Mouse (Mus musculus): ENCODE measurements around the gene D230025D16Rik.
"Not testable (repeated sequence)": the region's sequence is repeated elsewhere in the genome, so short reads cannot be mapped to it uniquely, and the experiment has no call there.

D230025D16Rik gene

DNA sequence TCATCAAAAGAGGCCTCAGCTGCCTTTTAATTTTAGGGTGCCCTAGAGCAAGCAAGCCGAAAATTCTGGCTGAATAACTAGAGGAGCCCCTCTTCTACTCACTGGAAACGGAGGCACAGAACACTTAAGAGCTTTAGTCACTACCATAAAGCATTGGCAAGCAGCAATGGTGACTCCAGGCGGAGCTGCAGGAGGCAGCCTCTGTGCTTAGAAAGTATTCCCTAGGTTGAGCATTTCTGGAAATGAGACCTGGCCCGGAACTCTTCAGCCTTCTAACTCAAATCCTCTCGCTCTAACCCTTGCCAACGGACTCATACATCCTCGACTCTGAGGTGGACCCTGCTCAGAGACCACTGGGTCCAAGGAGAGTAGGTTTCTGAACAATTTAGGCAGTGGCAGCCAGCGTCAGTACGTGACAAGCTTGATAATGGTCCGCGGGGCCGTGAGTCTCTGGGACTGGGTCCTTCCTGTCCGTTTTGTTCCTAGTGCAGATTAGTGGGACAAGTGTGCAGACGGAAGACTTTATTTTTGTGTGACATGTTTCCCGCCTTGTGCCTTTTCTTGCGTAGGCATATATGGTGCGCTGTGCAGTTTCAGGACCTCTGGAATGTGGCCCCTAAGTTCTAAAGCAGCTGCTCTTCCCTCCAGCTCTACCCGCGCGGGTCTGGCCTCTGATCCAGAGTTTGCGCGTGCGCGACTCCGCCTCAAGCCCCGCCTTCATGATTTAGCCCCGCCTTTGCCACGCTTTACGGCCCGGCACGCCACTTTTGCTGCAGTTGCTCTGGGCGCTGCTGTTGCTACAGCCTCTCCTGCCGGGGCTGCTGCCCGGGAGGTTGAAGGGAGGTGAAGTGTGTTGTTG lies at the start of gene D230025D16Rik:
TSS of gene D230025D16Rik (plus strand) at position 733 of the 859 bp plus-strand sequence.
- H3K27me3 ChIP-seq (ENCODE audit: insufficient read depth, low read length): no peaks in the 10 kb centered on the region
- no peak for TF ChIP-seq POU5F1 (IDR thresholded peaks at IDR 0.05; ENCODE audit: borderline replicate concordance, low read length)
- TF ChIP-seq NANOG (IDR thresholded peaks at IDR 0.05; ENCODE audit: borderline replicate concordance, low read length): no peak
- TF ChIP-seq CTCF (conservative IDR thresholded peaks at IDR 0.05; ENCODE audit: low read length): no peak
- H3K36me3 ChIP-seq (ENCODE audit: insufficient read depth, low read length): peaks cover 19% of the 10 kb centered on the region
- peak within 1 kb of the TSS; percentile 98 for H3K4me3 ChIP-seq (replicated peaks; ENCODE audit: low read length)
- no peaks in the 10 kb centered on the region for H3K9me3 ChIP-seq (ENCODE audit: low read length)
- peaks cover 60% of the 10 kb centered on the region for H3K4me1 ChIP-seq (replicated peaks; ENCODE audit: low read depth, low read length)

DNA sequence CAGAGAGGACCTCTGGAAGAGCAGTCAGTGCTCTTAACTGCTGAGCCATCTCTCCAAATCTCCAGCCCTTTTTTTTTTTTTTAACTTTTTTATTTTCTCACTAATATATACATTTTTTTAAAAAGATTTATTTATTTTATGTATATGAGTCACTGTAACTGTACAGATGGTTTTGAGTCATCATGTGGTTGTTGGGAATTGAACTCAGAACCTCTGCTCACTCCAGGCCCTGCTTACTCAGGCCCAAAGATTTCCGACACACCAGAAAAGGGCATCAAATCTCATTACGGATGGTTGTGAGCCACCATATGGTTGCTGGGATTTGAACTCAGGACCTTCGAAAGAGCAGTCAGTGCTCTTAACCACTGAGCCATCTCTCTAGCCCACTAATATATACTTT lies 49.7 kb upstream of the D230025D16Rik start:
- not testable (repeated sequence) for H3K9me3 ChIP-seq (ENCODE audit: low read length); H3K4me1 ChIP-seq (replicated peaks; ENCODE audit: low read depth, low read length); H3K4me3 ChIP-seq (replicated peaks; ENCODE audit: low read length); H3K27me3 ChIP-seq (ENCODE audit: insufficient read depth, low read length)
- H3K36me3 ChIP-seq (ENCODE audit: insufficient read depth, low read length): peaks cover 25% of the 10 kb centered on the region

DNA sequence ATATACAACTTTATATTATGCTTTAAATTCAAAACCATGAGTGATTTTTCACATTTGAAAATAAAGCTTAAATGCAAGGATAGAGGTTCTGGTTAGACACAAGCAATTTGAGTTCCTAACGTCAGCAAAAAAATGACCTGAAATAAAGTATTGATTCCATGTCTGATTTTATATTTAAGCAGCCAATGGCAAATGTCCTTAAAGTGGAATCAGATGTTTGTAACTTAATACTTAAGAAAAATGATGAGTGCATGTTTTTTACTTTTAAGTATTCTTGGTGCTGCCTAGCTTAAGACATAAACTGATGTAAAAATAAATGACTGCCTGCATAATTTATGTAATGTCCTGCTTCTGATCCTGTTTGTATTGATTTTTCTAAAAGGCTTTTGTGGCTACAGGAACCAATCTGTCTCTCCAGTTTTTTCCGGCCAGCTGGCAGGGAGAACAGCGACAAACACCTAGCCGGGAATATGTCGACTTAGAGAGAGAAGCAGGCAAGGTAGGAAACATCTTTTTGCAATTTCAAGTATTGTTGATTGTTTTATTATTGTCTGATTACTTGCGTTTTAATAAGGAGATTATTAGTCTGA lies 46.6 kb upstream of the D230025D16Rik start:
- Histone ChIP-seq H3K27me3 (ENCODE audit: insufficient read depth, low read length) (no peaks in the 10 kb centered on the region), H3K36me3 (ENCODE audit: insufficient read depth, low read length) (peaks cover 35% of the 10 kb centered on the region), H3K4me1 (replicated peaks; ENCODE audit: low read depth, low read length) (no peaks in the 10 kb centered on the region), H3K9me3 (ENCODE audit: low read length) (no peaks in the 10 kb centered on the region), H3K4me3 (replicated peaks; ENCODE audit: low read length) (no peak overlapping the region)
- TF ChIP-seq NANOG (IDR thresholded peaks at IDR 0.05; ENCODE audit: borderline replicate concordance, low read length) (no peak), POU5F1 (IDR thresholded peaks at IDR 0.05; ENCODE audit: borderline replicate concordance, low read length) (no peak), CTCF (conservative IDR thresholded peaks at IDR 0.05; ENCODE audit: low read length) (no peak)

DNA sequence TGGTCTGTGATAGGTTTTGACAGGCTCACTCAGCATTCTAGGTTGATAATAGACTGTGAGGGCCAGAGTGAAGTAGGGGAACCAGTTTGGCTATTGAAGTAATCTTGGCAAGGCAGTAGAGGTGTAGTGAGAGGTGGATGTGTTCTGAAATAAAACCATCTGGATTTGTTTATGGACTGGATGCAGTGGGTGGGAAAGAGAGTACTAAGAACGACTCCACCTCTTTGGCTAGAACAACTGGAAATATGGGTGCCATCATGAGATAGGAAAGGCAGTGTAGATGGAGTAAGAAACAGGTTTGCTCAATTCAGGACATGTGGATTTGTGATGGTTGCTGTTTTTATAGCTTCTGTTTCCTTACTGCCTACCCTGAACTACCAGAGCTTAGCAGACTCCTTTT lies 42.7 kb upstream of the D230025D16Rik start:
- H3K4me3 ChIP-seq (replicated peaks; ENCODE audit: low read length): no peak overlapping the region
- no peaks in the 10 kb centered on the region for H3K27me3 ChIP-seq (ENCODE audit: insufficient read depth, low read length)
- H3K4me1 ChIP-seq (replicated peaks; ENCODE audit: low read depth, low read length): no peaks in the 10 kb centered on the region
- H3K36me3 ChIP-seq (ENCODE audit: insufficient read depth, low read length): peaks cover 36% of the 10 kb centered on the region
- H3K9me3 ChIP-seq (ENCODE audit: low read length): no peaks in the 10 kb centered on the region
- TF ChIP-seq POU5F1 (IDR thresholded peaks at IDR 0.05; ENCODE audit: borderline replicate concordance, low read length): no peak
- no peak for TF ChIP-seq NANOG (IDR thresholded peaks at IDR 0.05; ENCODE audit: borderline replicate concordance, low read length)
- no peak for TF ChIP-seq CTCF (conservative IDR thresholded peaks at IDR 0.05; ENCODE audit: low read length)

DNA sequence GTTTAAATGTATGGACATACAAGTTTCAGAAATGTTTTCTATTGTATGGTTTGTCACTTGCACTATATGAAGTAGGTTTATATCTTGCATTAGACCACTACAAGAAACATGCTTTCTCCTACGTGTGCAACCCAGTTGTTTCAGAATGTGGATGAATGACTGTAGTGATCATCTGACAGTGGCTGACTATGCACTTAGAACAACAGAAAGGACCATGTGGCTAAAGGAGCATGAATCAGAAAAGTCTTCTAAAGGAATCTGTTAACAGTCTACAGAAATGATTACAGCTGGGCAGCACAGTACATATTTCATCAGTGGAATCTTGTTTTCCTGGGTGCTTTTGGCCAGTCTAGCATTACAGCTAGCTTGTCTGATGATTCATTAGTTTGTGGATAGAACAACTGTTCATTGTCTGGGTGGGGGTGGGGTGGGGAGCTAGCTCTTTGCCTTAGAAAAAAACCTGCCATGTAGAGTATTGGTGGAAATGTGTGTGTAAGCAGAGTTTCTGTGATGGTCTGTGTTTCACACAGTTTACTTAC lies 38.4 kb upstream of the D230025D16Rik start:
- Histone ChIP-seq H3K9me3 (ENCODE audit: low read length) (no peaks in the 10 kb centered on the region), H3K4me1 (replicated peaks; ENCODE audit: low read depth, low read length) (no peaks in the 10 kb centered on the region), H3K4me3 (replicated peaks; ENCODE audit: low read length) (no peak overlapping the region), H3K27me3 (ENCODE audit: insufficient read depth, low read length) (no peaks in the 10 kb centered on the region), H3K36me3 (ENCODE audit: insufficient read depth, low read length) (peaks cover 22% of the 10 kb centered on the region)
- TF ChIP-seq CTCF (conservative IDR thresholded peaks at IDR 0.05; ENCODE audit: low read length) (no peak), POU5F1 (IDR thresholded peaks at IDR 0.05; ENCODE audit: borderline replicate concordance, low read length) (no peak), NANOG (IDR thresholded peaks at IDR 0.05; ENCODE audit: borderline replicate concordance, low read length) (no peak)

DNA sequence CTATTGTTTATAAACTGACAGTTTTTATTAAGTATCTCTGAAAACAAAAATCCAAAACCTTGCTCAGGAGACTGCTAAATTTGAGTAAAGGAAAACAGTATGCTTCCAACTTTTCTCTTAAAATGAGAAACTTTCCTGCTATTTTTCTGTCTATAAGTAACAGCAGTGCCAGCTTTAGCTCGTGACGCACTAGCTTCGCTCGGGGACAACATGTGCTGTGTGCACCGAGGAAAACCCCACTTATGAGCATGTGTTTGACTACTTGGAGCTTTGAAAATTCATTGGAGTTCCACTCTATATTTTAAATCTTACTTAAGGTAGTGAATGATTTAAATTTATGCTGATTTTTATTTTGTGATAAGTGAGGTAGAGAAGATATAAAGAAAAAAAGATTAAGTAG lies 32.8 kb upstream of the D230025D16Rik start:
- no peaks in the 10 kb centered on the region for H3K4me1 ChIP-seq (replicated peaks; ENCODE audit: low read depth, low read length)
- no peak overlapping the region for H3K4me3 ChIP-seq (replicated peaks; ENCODE audit: low read length)
- H3K9me3 ChIP-seq (ENCODE audit: low read length): no peaks in the 10 kb centered on the region
- no peak for TF ChIP-seq CTCF (conservative IDR thresholded peaks at IDR 0.05; ENCODE audit: low read length)
- no peak for TF ChIP-seq POU5F1 (IDR thresholded peaks at IDR 0.05; ENCODE audit: borderline replicate concordance, low read length)
- no peak for TF ChIP-seq NANOG (IDR thresholded peaks at IDR 0.05; ENCODE audit: borderline replicate concordance, low read length)
- peaks cover 37% of the 10 kb centered on the region for H3K36me3 ChIP-seq (ENCODE audit: insufficient read depth, low read length)
- H3K27me3 ChIP-seq (ENCODE audit: insufficient read depth, low read length): no peaks in the 10 kb centered on the region

DNA sequence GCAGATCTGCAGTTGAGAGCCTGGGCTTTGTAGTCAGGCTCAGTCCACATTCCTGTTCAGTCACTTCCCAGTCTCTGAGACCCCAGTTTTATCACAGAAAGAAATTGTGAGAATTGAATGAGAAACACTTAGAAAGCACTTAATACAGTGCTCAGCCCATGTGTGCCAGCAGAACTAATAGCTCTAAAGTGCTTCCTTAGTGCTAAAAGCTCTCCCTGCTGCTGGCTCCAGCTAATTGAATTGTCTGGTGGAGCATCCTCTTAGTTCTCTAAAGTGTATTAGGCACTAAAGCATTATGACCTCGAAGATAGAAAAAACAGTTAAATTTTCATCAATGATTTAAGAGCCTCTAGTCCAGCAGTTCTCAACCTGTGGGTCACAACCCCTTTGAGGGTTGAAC lies 19.2 kb upstream of the D230025D16Rik start:
- TF ChIP-seq CTCF (conservative IDR thresholded peaks at IDR 0.05; ENCODE audit: low read length) (no peak), POU5F1 (IDR thresholded peaks at IDR 0.05; ENCODE audit: borderline replicate concordance, low read length) (no peak), NANOG (IDR thresholded peaks at IDR 0.05; ENCODE audit: borderline replicate concordance, low read length) (no peak)
- Histone ChIP-seq H3K4me3 (replicated peaks; ENCODE audit: low read length) (no peak overlapping the region), H3K27me3 (ENCODE audit: insufficient read depth, low read length) (no peaks in the 10 kb centered on the region), H3K36me3 (ENCODE audit: insufficient read depth, low read length) (peaks cover 24% of the 10 kb centered on the region), H3K9me3 (ENCODE audit: low read length) (no peaks in the 10 kb centered on the region), H3K4me1 (replicated peaks; ENCODE audit: low read depth, low read length) (peaks cover 5% of the 10 kb centered on the region; the same call in 1 of the 2 replicates)

DNA sequence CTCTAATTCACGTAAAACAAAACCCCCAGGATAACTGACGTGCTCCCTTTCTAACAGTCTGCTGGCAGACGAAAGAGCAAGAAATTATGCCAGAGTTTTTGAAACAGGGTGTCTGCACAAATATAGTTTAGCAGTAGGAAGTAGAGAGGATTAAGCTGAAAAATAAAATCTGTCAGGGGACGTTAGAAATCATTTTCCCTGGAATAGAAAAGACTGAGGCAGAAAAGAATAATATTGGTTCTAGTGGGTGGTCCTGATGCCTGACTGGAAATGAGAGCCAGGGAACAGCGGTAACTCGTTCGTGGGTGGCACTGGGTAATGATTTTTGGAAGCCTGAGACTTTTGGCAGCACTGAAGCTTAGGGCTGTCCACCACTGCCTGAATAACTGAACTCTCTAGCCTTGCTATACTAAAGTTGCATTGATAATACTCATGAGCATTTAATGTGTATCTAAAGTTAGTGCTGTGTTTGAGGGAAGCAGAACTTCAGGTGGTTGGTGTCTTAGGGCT lies 18.1 kb upstream of the D230025D16Rik start:
- H3K4me1 ChIP-seq (replicated peaks; ENCODE audit: low read depth, low read length): peaks cover 5% of the 10 kb centered on the region; the same call in 1 of the 2 replicates
- H3K4me3 ChIP-seq (replicated peaks; ENCODE audit: low read length): no peak overlapping the region
- no peak for TF ChIP-seq POU5F1 (IDR thresholded peaks at IDR 0.05; ENCODE audit: borderline replicate concordance, low read length)
- no peak for TF ChIP-seq CTCF (conservative IDR thresholded peaks at IDR 0.05; ENCODE audit: low read length)
- no peak for TF ChIP-seq NANOG (IDR thresholded peaks at IDR 0.05; ENCODE audit: borderline replicate concordance, low read length)
- no peaks in the 10 kb centered on the region for H3K27me3 ChIP-seq (ENCODE audit: insufficient read depth, low read length)
- H3K36me3 ChIP-seq (ENCODE audit: insufficient read depth, low read length): peaks cover 15% of the 10 kb centered on the region
- no peaks in the 10 kb centered on the region for H3K9me3 ChIP-seq (ENCODE audit: low read length)

All from E14TG2a.4 (cell line).